Mouse (Mus musculus) megakaryocyte, embryonic 14.5 days (primary cell): ENCODE results near the gene Rnps1. TPM values are rescaled to one million over a fixed set of nuclear protein-coding genes. Genes with fewer than 3 reads are reported as not detected.
"Not testable (repeated sequence)": the region's sequence is repeated elsewhere in the genome, so short reads cannot be mapped to it uniquely, and the experiment has no call there.

Experiments used
- H3K27me3 ChIP-seq: replicated peaks from 2 replicates; pipeline ENCODE3; 2012; ENCODE audit warnings: inconsistent platforms
- H3K36me3 ChIP-seq: replicated peaks from 2 replicates; pipeline ENCODE3; 2012; ENCODE audit warnings: low read length, inconsistent platforms, mixed read lengths
- H3K4me1 ChIP-seq: 2 replicates; pipeline ENCODE4 v1.6.1; 2012; ENCODE audit warnings: inconsistent platforms
- H3K4me3 ChIP-seq: replicated peaks from 2 replicates; pipeline ENCODE3; 2012; ENCODE audit warnings: moderate library complexity, mild to moderate bottlenecking, inconsistent platforms
- H3K9me3 ChIP-seq: 2 replicates; pipeline ENCODE4 v1.6.1; 2012; ENCODE audit warnings: inconsistent platforms
- FLI1 ChIP-seq: IDR thresholded peaks from 2 replicates; pipeline ENCODE4 v1.6.1; 2012; ENCODE audit warnings: low read length, inconsistent platforms, mixed read lengths
- GATA1 ChIP-seq: IDR thresholded peaks from 3 replicates; pipeline ENCODE4 v1.6.1; 2012; ENCODE audit warnings: mixed read lengths, low read length, inconsistent platforms, borderline replicate concordance
- polyA plus RNA-seq: library from polyadenylated mRNA; stranded (reverse); fragments of >175 nt; gene quantifications from 2 replicates; pipeline ENCODE4 v1.2.3, GENCODE M21; 2012; ENCODE audit warnings: low replicate concordance; ENCODE audit not compliant: insufficient read depth

Gene Rnps1
- polyA plus RNA-seq, 1 experiment: 183 TPM

DNA sequence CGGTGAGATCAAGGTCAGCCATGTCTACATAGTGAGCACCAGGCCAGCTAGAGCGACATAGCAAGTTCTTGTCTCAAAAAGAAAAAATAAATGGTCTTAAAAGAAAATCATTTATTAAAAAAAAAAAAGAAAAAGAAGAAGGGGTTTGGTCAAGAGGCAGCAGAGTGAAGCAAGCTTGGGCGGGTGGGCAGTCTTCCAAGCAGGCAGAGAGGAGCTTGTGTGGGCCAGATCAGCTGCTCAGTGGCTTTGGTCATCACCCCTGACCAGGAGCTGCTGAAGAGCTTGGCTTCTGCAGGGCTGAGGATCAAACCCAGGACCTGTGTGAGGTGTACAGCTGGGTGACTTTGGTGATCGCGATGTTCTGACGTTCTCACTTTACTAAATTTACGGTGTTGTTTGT lies 19.9 kb upstream of the Rnps1 start:
- peaks cover 93% of the 10 kb centered on the region for H3K36me3 ChIP-seq
- no peak for TF ChIP-seq FLI1
- H3K27me3 ChIP-seq: no peaks in the 10 kb centered on the region
- H3K4me3 ChIP-seq: no peak overlapping the region
- H3K4me1 ChIP-seq: peaks cover 12% of the 10 kb centered on the region; the same call in 1 of the 2 replicates
- H3K9me3 ChIP-seq: no peaks in the 10 kb centered on the region

DNA sequence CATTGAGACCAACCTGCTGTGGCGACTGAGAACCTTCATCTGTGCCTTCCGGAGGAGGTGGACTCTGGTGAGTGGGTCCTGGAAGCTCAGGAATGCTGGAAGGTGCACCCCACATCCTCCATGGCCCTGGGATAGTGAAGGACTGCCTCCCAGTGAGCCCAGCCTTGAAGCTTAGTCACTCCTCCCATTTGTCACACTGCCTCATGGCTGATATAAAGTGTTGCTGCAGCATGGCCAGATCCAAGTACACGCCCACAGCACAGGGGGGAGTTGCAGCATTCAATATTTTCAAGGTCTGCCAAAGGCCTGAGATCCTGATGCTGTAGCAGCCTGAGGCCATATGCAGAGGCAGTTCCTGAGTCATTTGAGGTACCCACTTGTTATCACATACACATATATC lies 12.0 kb upstream of the Rnps1 start:
- H3K4me3 ChIP-seq: no peak overlapping the region
- TF ChIP-seq GATA1: no peak
- peaks cover 13% of the 10 kb centered on the region; the same call in 1 of the 2 replicates for H3K4me1 ChIP-seq
- no peaks in the 10 kb centered on the region for H3K27me3 ChIP-seq
- H3K36me3 ChIP-seq: peaks cover 94% of the 10 kb centered on the region
- no peaks in the 10 kb centered on the region for H3K9me3 ChIP-seq

DNA sequence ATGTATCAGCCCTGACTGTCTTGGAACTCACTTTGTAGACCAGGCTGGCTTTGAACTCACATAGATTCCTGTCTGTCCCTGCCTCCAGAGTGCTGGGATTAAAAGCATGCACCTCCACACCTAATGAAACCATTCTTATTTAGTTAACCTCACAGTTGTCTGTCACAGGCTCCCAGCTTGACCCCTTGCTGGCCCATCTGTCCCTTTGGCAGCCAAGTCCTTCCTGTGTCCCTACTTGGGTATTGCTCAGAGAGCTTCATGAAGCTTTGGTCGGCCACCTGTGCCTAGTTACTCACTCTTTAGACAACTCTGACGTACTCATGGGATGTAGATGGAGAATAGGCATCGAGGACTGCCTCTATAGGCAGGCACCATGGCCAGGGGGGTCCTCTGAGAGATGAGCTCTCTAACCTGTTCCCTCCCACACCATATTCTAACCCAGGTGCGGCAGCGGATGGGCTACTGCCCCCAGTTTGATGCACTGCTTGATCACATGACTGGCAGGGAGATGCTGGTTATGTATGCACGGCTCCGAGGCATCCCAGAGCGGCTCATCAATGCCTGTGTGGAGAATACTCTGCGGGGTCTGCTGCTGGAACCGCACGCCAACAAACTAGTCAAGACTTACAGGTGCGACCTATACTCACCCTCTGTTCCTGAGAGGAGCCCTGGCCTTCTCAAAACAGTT lies 7.1 kb upstream of the Rnps1 start:
- Histone ChIP-seq H3K9me3 (no peaks in the 10 kb centered on the region), H3K36me3 (peaks cover 91% of the 10 kb centered on the region), H3K4me1 (0 out of 2 replicates have a peak, but pooled peaks cover 3% of the 10 kb centered on the region), H3K4me3 (no peak overlapping the region), H3K27me3 (no peaks in the 10 kb centered on the region)
- TF ChIP-seq GATA1: no peak

DNA sequence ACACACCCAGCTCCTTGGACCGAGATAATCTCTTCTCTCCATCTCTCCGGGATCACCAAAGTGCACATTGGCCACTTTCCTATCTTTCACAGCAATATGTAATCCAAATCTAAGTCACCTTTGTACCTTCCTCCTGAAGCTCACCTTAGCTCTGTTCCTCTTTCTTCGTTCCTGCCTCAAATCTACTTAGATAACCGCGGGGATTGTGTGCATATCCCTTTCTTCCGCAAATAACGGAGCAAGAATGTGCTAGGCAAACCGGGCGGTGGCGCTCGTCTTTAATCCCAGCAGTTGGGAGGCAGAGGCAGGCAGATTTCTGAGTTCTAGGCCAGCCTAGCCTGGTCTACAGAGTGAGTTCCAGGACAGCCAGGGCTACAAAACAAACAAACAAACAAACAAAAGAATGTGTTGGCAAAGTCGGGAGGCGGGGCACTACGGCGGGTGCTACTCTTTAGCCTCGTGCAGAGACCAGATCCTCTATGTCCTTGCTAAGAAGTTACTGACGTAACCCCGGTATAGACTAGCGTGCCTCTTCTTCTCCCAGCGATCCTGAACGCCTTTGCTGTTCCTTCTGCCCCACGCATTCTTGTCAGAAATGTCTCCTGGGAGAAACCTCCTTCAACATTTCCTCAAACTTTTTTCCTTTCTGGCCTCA lies 681 bp upstream of the Rnps1 start:
- Histone ChIP-seq H3K4me3 (peak overlapping the region; percentile 96), H3K9me3 (no peaks in the 10 kb centered on the region), H3K4me1 (peaks cover 43% of the 10 kb centered on the region), H3K36me3 (peaks cover 61% of the 10 kb centered on the region), H3K27me3 (no peaks in the 10 kb centered on the region)
- TF ChIP-seq FLI1 (no peak), GATA1 (no peak)

DNA sequence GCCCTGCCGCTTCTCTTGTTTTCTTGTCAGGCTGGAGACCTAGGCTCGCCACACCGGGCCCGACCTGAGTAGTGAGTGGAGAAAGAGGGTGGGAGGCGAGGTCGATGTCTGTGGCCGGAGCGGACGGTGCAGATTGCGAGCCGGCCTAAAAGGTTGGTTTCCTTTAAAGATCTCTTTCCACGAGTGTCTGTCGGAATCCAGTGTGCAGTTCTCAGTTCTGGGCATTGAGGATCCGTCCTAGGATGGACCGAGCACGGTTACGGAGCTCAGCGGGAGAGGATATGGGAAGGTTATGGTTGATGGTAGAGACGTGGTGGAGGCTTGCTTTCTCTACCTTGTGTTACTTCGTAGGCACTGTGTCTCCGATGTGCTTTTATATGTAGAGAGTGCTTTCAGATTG lies 646 bp downstream of the Rnps1 start:
- no peaks in the 10 kb centered on the region for H3K27me3 ChIP-seq
- no peak for TF ChIP-seq FLI1
- TF ChIP-seq GATA1: no peak
- peaks cover 61% of the 10 kb centered on the region for H3K36me3 ChIP-seq
- H3K4me3 ChIP-seq: peak overlapping the region; percentile 96
- peaks cover 50% of the 10 kb centered on the region for H3K4me1 ChIP-seq
- H3K9me3 ChIP-seq: no peaks in the 10 kb centered on the region

DNA sequence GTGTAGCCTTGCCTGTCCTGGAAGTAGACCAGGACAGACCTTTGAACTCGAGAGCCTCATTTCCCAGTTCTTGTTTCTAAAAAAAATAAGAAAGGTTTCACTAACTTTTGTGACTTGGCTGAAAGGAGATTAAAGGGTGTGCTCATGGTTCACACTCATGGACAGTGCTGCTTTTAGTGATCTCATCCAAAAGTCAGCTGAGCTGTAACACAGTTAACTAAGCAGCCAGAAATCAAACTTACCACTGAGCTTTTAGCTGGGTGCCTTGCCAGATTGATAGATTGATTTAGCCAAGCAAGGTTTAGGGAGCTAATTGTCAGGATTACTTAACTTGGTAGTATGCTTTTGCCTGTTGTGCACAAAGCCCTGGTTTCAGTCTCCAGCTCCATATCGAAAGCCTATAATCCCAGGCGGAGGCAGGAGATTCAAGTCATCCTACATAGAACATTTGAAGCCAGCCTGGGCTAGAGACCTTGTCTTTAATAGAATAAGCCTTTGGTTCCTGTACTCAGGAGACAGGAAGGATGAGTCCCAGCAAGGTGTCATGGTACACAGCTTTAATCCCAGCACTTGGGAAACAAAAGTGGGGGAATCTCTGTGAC lies 1.8 kb downstream of the Rnps1 start:
- Histone ChIP-seq H3K9me3 (no peaks in the 10 kb centered on the region), H3K4me1 (peaks cover 51% of the 10 kb centered on the region), H3K36me3 (peaks cover 62% of the 10 kb centered on the region), H3K27me3 (no peaks in the 10 kb centered on the region), H3K4me3 (peak overlapping the region; percentile 96)
- TF ChIP-seq FLI1 (no peak), GATA1 (no peak)

DNA sequence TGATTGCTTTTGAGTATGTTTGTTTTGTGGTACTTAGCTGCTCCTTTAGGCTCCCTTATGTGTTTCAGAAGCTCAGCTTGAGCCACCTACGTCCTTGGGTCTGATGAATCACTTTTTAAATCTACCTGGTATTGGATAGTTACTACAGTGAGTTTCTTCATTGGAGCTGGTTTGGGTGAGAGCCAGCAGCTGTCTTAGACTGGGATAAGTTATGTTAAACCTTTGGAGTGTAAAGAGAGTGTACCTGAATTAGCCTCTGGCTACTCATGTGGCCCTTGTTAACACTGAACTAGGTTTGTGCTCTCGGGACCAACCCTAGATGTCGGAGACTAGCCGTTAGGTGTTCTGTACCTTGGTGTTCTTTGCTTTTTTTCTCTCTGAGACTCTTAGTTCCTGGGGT lies 8.7 kb downstream of the Rnps1 start:
- Histone ChIP-seq H3K36me3 (peaks cover 70% of the 10 kb centered on the region), H3K27me3 (no peaks in the 10 kb centered on the region), H3K4me1 (peaks cover 24% of the 10 kb centered on the region), H3K4me3 (no peak overlapping the region), H3K9me3 (no peaks in the 10 kb centered on the region)
- TF ChIP-seq GATA1: no peak
- no peak for TF ChIP-seq FLI1

DNA sequence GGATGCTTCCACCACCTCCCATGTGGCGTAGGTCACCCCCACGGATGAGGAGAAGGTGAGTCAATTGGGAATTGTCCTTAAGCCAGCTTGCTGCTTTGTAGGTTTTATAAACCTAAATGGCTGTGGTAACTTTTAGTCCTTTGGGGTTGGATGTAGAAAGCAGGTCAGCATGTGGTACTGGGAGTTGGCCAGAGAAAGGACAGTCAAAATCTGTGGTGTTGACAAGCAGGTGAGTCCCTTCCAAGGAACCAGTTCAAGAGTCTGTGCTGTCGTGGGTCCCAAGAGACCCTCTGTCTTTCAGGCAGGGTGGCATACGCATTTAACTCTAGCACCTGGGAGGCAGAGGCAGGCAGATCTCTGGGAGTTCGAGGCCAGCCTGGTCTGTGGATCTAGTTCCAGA lies 10.1 kb downstream of the Rnps1 start:
- TF ChIP-seq GATA1 (no peak), FLI1 (no peak)
- H3K27me3 ChIP-seq: no peaks in the 10 kb centered on the region
- peaks cover 64% of the 10 kb centered on the region for H3K36me3 ChIP-seq
- no peak overlapping the region for H3K4me3 ChIP-seq
- peaks cover 16% of the 10 kb centered on the region for H3K4me1 ChIP-seq
- H3K9me3 ChIP-seq: no peaks in the 10 kb centered on the region

DNA sequence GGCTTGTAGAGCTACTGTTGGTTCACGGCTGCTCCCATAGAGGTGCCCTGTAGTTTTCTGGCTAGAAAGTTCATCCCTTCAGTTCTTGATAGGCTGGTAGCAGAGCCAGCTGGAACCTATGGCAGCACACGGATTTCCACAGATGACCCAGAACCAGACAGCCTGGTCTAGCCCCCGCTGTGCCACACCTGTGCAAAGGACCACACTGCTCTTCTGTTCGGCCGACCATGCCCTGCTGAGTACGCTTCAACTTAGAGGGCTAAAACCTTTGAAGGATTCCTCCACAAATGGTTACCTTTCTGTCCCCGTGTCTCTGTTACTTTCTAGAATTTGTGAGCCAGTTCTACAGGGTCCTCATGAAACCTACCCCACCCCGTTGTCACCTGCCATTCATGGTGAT lies 11.0 kb downstream of the Rnps1 start:
- Histone ChIP-seq H3K4me1 (peaks cover 19% of the 10 kb centered on the region), H3K36me3 (peaks cover 63% of the 10 kb centered on the region)
- not testable (repeated sequence) for H3K9me3 ChIP-seq, H3K27me3 ChIP-seq, H3K4me3 ChIP-seq

DNA sequence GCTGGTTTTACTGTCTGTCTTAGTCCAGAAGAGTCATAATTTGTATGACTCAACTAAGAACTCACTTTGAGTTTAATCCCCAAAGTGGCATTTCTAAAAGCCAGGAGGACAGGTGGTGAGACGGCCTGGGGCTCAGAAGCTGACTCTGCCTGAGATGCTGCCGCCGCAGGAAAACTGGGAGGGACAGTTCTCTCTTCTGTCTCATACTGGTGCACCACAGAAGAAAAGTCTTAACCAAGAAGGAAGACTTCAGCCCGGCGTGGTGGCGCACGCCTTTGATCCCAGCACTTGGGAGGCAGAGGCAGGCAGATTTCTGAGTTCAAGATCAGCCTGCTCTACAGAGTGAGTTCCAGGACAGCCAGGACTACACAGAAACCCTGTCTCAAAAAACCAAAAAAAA lies 11.5 kb downstream of the Rnps1 start:
- Histone ChIP-seq H3K9me3 (no peaks in the 10 kb centered on the region), H3K27me3 (no peaks in the 10 kb centered on the region), H3K4me1 (peaks cover 25% of the 10 kb centered on the region), H3K36me3 (peaks cover 60% of the 10 kb centered on the region), H3K4me3 (peak overlapping the region; percentile 80)
- TF ChIP-seq FLI1: no peak
- no peak for TF ChIP-seq GATA1
